In the genomic region with DNA sequence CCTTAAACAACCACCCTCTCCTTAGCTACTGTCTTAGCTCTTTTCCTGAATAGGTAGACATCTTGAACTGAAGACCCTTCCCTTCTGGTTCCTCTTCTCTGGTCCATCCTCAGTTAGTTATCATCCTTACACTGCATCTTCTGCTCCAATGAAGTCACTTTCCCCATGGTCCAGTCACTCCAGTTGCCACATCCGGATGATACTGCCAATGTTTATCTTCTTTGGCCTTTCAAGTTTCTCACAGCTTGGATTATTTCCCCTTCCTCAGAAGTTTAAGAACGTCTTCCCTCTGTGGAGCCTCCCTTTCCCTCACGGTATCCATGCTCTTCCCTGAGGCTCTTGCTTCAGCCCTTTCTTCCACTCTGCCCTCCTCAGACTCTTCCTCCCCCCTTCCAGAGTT, we compare ENCODE assay signal across 25 mouse cellular contexts. TPM values are rescaled to one million over a fixed set of nuclear protein-coding genes. Genes with fewer than 3 reads are reported as not detected.
A peak's percentile ranks its signal among the peaks of the same experiment; 100 is the strongest.
DNase-seq lines count a peak whose midpoint lies in the region; ATAC-seq and TF ChIP-seq lines count a peak whose summit lies in the region.
"Had no signal": no experiment of that assay in that cellular context is flagged by ENCODE, and none has a peak within 500 bp of the region (broad histone marks: within the 10 kb centered on the region; RNA-seq: fewer than 3 reads in every experiment).

No protein-coding gene starts in this region.

- DNase-seq in lung, adult 2 months = no peak
- DNase-seq in lung, postnatal 0 days (ENCODE audit: low spot score) = peak; percentile 35
- no peak for DNase-seq in lung, postnatal 25 days (ENCODE audit: low spot score)
- DNase-seq in lung, postnatal 10 days = peak; percentile 63
- peak; percentile 7 for DNase-seq in lung, postnatal 36 days
- no peak for DNase-seq in gastrocnemius, adult 2 months
- DNase-seq: adrenal gland, adult 2 months; adrenal gland, postnatal 10 days; adrenal gland, postnatal 25 days; cerebellum, adult 11 months; cerebellum, adult 18-20 months; cerebellum, adult 8-10 months; cerebellum, adult 9-11 months; cerebellum, postnatal 14 days; cerebellum, postnatal 36 days; embryo, embryonic 11 days had no signal

- peaks cover 26% of the 10 kb centered on the region for H3K4me1 ChIP-seq in lung, embryonic 15.5 days
- H3K4me1 ChIP-seq in lung, adult 2 months (ENCODE audit: control insufficient read depth, insufficient read depth, low read length) = no peaks in the 10 kb centered on the region; the same call in 1 of the 2 replicates
- H3K4me1 ChIP-seq in lung, postnatal 0 days (ENCODE audit: insufficient read depth, low read depth, low read length) = no peaks in the 10 kb centered on the region
- H3K4me1 ChIP-seq: embryonic facial prominence, embryonic 13.5 days; embryonic facial prominence, embryonic 15.5 days had no signal

- H3K9ac ChIP-seq in lung, embryonic 15.5 days = no peak overlapping the region
- no peak overlapping the region for H3K9ac ChIP-seq in lung, postnatal 0 days (replicated peaks; ENCODE audit: low read depth)
- H3K9ac ChIP-seq: embryonic facial prominence, embryonic 13.5 days; embryonic facial prominence, embryonic 15.5 days; forebrain, embryonic 12.5 days had no signal

- H3K9me3 ChIP-seq in lung, embryonic 15.5 days = no peaks in the 10 kb centered on the region
- H3K9me3 ChIP-seq in lung, postnatal 0 days (ENCODE audit: low read length) = no peaks in the 10 kb centered on the region
- H3K9me3 ChIP-seq: embryonic facial prominence, embryonic 13.5 days; embryonic facial prominence, embryonic 15.5 days; forebrain, embryonic 10.5 days; forebrain, embryonic 12.5 days had no signal

- peak; percentile 44; the same call in 1 of the 2 replicates for ATAC-seq in lung, embryonic 15.5 days (ENCODE audit: borderline replicate concordance, extremely low read depth, low FRiP score, low TSS enrichment)
- ATAC-seq in lung, postnatal 0 days = peak; percentile 67
- ATAC-seq: forebrain, embryonic 14.5 days had no signal

- H3K27me3 ChIP-seq in lung, embryonic 15.5 days = no peaks in the 10 kb centered on the region
- H3K27me3 ChIP-seq in lung, postnatal 0 days (replicated peaks; ENCODE audit: insufficient read depth, low read length) = no peaks in the 10 kb centered on the region
- H3K27me3 ChIP-seq: embryonic facial prominence, embryonic 15.5 days had no signal

- no peak overlapping the region for H3K4me3 ChIP-seq in lung, embryonic 15.5 days
- no peak overlapping the region for H3K4me3 ChIP-seq in lung, adult 2 months (replicated peaks; ENCODE audit: extremely low read depth, low read depth, low read length)
- H3K4me3 ChIP-seq in lung, postnatal 0 days (ENCODE audit: low read depth, low read length) = no peak overlapping the region
- no peak overlapping the region for H3K4me3 ChIP-seq in gastrocnemius, adult 2 months
- H3K4me3 ChIP-seq: embryonic facial prominence, embryonic 13.5 days; embryonic facial prominence, embryonic 15.5 days; erythroblast, embryonic 14.5 days; forebrain, embryonic 10.5 days; forebrain, embryonic 12.5 days had no signal

- WGBS in lung, embryonic 15.5 days = 32% methylated on average over 3 of the region's 3 CpGs
- WGBS in lung, adult 2 months = 39% methylated on average over 3 of the region's 3 CpGs
- whole genome bisulfite sequencing in lung, postnatal 0 days = 39% methylated on average over 3 of the region's 3 CpGs

- no peak overlapping the region for H3K4me2 ChIP-seq in lung, embryonic 15.5 days
- H3K4me2 ChIP-seq in lung, postnatal 0 days (replicated peaks; ENCODE audit: low read depth, low read length) = no peak overlapping the region
- H3K4me2 ChIP-seq: embryonic facial prominence, embryonic 13.5 days; embryonic facial prominence, embryonic 15.5 days; forebrain, embryonic 12.5 days had no signal

- H3K36me3 ChIP-seq in lung, embryonic 15.5 days = no peaks in the 10 kb centered on the region
- no peaks in the 10 kb centered on the region for H3K36me3 ChIP-seq in lung, postnatal 0 days (ENCODE audit: insufficient read depth, low read length)
- H3K36me3 ChIP-seq: embryonic facial prominence, embryonic 13.5 days; embryonic facial prominence, embryonic 15.5 days; forebrain, embryonic 10.5 days; forebrain, embryonic 12.5 days had no signal

- TF ChIP-seq EP300 in lung, postnatal 0 days (IDR thresholded peaks at IDR 0.05) = no peak

- H3K27ac ChIP-seq in lung, embryonic 15.5 days = peak overlapping the region; percentile 59
- peak overlapping the region; percentile 52 for H3K27ac ChIP-seq in lung, postnatal 0 days (ENCODE audit: low read length)
- no peak overlapping the region for H3K27ac ChIP-seq in gastrocnemius, adult 2 months
- H3K27ac ChIP-seq: embryonic facial prominence, embryonic 13.5 days; embryonic facial prominence, embryonic 15.5 days; forebrain, embryonic 10.5 days; forebrain, embryonic 12.5 days had no signal

- no peak for TF ChIP-seq CTCF in lung, adult 2 months (IDR thresholded peaks at IDR 0.05; ENCODE audit: insufficient read depth, low read length)
- TF ChIP-seq CTCF in lung, postnatal 0 days (IDR thresholded peaks at IDR 0.05) = no peak
- no peak for TF ChIP-seq CTCF in gastrocnemius, adult 2 months (IDR thresholded peaks at IDR 0.05)

- TF ChIP-seq POLR2A in lung, adult 2 months (IDR thresholded peaks at IDR 0.05; ENCODE audit: borderline replicate concordance, extremely low read depth, low read depth, low read length) = no peak

- intact Hi-C loops in gastrocnemius, adult 2 months (cut with DNase I) = no loop called here

RNA-seq across cellular contexts. Expression of a gene that starts 38.6 kb away (rescaled TPM):
- polyA plus RNA-seq in lung, embryonic 15.5 days (2015; fragmentation: Nextera tagmentation; extraction: Ambion mirVana) = 1.6 and 6.6 TPM in 2 replicates
- 2.2 and 2.4 TPM in 2 replicates for polyA plus RNA-seq in lung, adult 2 months (2012; rRNA removed)
- polyA plus RNA-seq in lung, postnatal 0 days (2015; fragmentation: Nextera tagmentation; extraction: Ambion mirVana) = 0.73 and 1.0 TPM in 2 replicates
- total RNA-seq in gastrocnemius, adult 2 months (2021) = not detected
- total RNA-seq: common myeloid progenitor, adult 5-6 weeks; MEL had no signal
- polyA plus RNA-seq: erythroblast, embryonic 14.5 days had no signal

Comparison
In these comparisons a context has a peak if more than half of its experiments do, and no peak if none do; other contexts are left out.
1. DNase-seq: peak in lung, postnatal 0 days (single experiment), lung, postnatal 10 days (single experiment) and lung, postnatal 36 days (single experiment); none in lung, adult 2 months (single experiment), lung, postnatal 25 days (single experiment) and gastrocnemius, adult 2 months (single experiment).